Mouse (Mus musculus): Measurements from ENCODE around the gene Ubfd1.

The Ubfd1 gene

DNA sequence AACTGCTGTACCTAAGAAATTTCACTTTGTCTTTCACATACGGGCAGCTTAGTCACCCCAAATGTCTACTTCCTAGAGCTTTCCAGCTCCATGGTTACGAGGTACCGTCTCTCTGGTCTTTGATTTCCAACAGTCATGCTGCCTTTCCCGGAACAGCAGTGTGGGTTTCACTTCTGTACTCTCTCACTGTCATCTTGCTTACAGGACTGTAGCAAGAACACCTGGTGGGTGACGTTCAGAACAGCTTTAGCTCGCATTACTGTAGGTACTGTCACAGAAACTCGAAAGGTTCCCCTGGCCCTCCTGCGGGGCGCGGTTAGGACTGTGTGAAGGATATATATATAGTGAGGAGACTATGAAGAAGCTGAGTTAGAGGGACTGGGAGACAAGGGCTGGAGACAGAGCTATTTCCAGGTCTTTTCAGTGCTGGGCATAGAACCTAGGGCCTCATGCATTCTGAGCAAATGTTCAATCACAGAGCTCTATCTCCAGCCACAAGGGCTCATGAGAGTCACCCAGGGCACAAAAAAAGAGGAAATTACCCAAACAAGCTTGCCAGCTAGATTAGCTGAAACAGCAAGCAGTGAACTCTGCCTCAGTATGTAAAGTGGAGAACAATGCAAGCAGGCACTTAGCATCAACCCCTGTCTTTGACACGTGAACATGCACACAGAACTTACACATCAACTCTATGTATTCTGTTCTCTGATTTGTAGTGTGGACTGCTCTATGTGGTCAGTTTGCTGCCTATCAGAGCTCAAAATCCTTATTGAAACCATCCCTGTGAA is 20.4 kb downstream of the Ubfd1 start:
- DNase-seq, result no peak

DNA sequence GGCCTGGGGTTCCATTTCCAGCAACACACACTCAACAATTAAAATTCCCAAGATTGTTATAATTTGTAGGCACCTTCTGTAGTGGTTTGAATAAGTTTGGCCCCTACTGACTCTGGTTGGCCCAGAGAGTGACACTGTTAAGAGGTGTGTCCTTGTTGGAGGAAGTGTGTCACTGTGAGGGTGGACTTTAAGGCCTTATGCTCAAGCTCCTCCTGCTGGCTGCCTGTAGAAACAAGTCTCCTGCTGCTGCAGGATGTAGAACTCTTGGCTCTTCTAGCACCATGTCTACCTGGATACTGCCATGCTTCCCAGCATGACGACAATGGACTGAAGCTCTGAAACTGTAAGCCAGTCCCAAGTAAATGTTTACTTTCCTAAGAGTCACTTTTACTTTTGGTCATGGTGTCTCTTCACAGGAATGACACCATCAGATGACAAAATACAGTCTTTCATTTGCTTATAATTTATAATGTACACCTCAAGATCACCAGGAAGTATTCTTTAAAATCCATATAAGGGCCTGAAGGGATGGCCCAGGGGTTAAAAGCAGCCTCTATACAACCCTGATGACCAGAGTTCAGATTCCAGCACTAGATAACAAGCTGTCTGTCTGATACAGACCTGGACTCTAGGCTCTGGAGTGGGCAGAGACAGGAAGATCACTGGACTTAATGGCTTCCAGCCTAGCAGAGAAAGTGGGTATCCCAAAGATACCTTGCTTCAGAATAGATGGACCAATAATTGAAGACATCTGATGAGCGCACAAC is 27.8 kb downstream of the Ubfd1 start:
- DNase-seq, result no peak

DNA sequence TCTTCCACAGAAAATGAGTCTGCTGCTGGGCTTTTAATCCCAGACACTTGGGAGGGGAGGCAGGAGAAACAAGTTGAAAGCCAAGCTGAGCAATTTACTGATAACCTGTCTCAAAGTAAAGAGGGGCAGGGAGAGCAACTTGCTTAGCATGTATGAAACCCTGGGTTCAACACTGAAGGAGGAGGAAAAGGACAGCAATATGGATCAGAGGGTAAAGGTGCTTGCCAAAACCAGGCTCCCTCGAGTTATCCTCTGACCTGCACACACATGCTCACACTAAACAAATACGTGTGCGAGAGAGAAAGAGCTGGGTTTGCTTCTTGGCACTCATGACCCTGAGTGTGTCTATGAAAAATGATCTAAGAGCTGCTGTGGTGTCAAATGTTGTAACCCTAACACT is 31.0 kb downstream of the Ubfd1 start:
- no peak for DNase-seq

DNA sequence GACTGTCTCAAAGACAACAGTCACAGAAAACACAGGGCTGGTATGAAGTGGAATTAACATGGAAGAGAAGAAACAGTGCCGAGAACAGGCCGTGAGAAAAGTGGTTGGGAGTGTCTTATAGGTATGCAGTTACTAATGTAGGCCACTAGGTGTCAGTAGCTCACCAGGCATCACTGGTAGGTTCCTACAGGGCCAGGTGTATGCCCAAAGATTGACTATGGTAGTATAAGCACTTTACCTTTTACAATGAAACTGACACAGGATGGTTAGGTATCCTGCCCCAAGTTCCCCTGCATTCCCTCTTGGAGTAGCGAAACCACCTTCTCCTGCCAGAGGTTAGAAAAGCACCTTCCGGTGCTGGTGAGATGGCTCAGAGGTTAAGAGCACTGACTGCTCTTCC is 32.2 kb downstream of the Ubfd1 start:
- peak; percentile 63 for DNase-seq

DNA sequence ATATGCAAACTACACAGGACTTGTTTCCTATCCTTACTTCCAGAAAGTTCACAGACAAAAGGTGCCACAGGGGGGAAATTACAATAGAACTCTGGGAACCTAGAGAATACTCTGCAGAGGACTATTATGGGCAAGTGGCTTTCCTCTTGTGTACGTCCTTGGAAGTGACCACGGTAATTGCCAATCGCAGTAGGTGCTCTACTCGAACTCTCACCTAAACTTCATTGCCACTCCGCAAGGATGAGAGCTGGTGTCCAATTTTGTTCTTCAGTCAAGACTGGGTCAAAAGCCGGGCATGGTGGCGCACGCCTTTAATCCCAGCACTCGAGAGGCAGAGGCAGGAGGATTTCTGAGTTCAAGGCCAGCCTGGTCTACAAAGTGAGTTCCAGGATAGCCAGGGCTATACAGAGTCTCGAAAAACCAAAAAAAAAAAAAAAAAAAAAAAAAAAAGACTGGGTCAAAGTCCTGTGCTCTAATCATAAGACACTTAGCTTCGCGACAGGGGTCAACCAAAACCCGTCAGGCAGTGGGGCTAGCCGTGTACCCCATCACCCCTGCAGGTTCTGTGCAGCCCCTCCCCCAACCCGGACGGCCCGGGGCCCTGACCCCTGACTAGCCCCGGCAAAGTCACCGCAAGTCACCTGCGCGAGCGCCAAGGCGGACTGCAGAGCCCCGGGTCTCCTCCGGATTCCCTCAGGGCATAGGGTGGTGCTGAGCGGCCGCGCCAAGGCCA is 34.2 kb downstream of the Ubfd1 start:
- peak; percentile 63 for DNase-seq

DNA sequence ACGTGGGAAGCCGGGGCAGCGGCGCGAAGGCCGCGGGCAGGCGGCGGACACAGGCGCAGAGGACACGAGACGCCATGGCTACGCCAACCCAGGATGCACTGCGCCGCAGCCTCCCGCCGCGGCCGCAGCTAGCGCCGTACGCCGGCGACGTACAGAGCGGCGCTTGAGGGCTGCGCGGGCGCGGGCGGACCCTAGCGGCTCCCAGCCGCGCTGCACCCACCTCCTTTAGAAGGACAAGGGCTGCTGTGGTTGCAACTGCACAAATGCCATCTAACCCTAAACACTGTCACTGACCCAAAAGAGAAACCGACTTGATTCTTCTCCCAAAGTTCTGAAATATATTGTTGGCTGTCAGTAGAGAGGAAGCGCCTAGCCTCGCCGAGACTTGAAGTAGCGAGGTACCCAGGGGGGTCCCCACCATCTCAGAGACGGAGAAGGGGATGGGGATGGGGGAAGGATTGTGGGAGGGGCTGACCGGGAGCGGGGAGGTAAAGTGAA is 34.8 kb downstream of the Ubfd1 start, which contains the start of gene Ndufab1:
Gene Ndufab1 (minus strand): TSS at position 140 of the 498 bp plus-strand sequence.
- DNase-seq, result peak; percentile 96

DNA sequence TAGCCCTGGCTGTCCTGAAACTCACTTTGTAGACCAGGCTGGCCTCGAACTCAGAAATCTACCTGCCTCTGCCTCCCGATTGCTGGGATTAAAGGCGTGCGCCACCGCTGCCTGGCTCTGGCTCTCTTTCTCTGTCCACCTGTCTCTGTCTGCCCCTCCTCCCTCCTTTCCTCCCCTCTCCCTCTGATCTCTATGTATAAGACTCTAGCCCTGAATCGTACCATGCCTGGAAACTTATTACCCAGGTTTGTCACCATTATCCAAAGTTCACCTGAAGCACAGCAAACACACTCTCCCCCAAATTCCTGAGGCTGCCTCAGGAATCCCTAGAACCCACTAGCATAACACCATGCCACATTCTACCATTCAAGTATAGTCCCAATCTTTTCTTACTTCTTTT is 41.2 kb downstream of the Ubfd1 start:
- DNase-seq, result no peak

DNA sequence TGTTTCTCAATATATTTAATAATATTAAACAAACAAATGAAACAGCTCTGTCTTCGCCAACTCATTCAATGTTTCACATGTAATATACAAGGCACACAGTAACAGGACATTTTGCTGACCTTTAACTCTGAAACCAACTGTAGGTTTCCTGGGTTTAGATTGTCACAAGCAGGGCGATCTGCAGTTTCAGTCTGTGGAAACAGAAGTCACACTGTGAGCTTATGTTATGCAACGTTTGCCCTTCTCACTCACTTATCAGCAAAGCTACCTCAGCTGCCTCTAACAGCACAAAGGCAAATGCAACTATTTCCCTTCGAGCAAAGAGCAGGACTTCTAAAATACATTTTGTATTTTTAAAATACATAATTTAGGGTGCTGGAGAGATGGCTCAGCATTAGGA is 56.5 kb downstream of the Ubfd1 start:
- DNase-seq, result no peak

DNA sequence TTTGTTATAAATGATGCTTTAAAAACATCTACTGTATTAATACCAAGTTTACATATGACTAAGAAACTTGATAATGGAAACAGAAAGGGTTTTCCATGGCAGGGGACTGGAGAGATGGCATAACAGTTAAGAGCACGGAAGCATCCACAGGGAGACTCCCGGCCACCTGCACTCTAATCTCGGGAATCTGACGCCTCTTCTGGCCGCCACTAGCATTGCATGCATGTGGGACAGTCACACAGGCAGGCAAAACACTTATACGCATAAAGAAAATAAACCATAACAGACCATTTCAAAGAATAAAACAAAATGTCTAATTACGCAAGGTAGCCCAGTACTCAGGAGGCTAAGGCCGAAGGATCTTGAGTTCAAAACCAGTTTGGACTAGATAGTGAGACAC is 58.7 kb downstream of the Ubfd1 start:
- peak; percentile 3 for DNase-seq

DNA sequence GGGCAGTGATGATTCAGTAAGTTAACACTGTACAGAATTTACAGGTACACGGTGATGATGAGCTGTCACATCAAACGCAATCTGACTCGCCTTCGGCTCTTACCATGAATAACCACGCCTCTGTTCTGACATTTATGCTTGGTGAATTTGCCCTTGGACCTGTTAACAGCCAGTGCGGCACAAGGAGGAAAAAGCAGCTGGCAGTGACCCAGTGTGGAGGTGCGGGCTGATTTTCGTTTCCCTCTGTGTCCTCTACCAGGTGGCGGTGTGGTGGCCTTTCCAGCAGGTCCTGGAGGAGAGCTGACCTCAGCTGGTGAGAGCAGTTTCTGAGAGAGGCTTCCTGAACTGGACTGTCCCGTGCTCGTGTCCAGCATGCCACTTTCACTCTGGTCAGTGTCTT is 60.0 kb downstream of the Ubfd1 start:
- no peak for DNase-seq
